Mouse (Mus musculus): ENCODE measurements around the gene Tbcd.

GRCm38 (mm10) chr11:121516906-121517305 is 65.2 kb downstream of the Tbcd start:
- no peak for TF ChIP-seq CTCF (IDR thresholded peaks at IDR 0.05)
- no peak for TF ChIP-seq EP300 (IDR thresholded peaks at IDR 0.05; ENCODE audit: insufficient read depth, low read depth, low read length)
- TF ChIP-seq POLR2A (IDR thresholded peaks at IDR 0.05; ENCODE audit: insufficient read depth, low read depth, low read length): no peak

Measured in heart, adult 2 months (tissue).